Mouse (Mus musculus) heart, postnatal 0 days (tissue): Measurements from ENCODE around the gene Cd24a. TPM values are rescaled to one million over a fixed set of nuclear protein-coding genes. Genes with fewer than 3 reads are reported as not detected.

Experiments
- ATAC-seq: fragments of 200-750 bp; cut with Nextera tagmentation; 2 replicates; pipeline ENCODE4 v1.8.0; 2017; ENCODE audit warnings: low read depth, moderate number of reproducible peaks, moderate library complexity; ENCODE audit not compliant: insufficient read depth
- DNase-seq: peaks from one replicate; pipeline ENCODE4 v3.0.0-alpha.2; 2016; ENCODE audit warnings: low spot score
- H3K27ac ChIP-seq: fragments of 300-500 bp; sonication (generic); 2 replicates; pipeline ENCODE4 v1.5.1; 2014; ENCODE audit warnings: low read depth, mild to moderate bottlenecking
- H3K27me3 ChIP-seq: fragments of 300-500 bp; sonication (generic); 2 replicates; pipeline ENCODE4 v1.6.1; 2014; ENCODE audit warnings: low read length, mixed read lengths; ENCODE audit not compliant: control insufficient read depth, insufficient read depth
- H3K36me3 ChIP-seq: fragments of 300-500 bp; sonication (generic); replicated peaks from 2 replicates; pipeline ENCODE4 v1.6.1; 2014; ENCODE audit warnings: low read length, mixed read lengths; ENCODE audit not compliant: control insufficient read depth, insufficient read depth
- H3K4me1 ChIP-seq: fragments of 300-500 bp; sonication (generic); 2 replicates; pipeline ENCODE4 v1.6.1; 2014; ENCODE audit warnings: antibody characterized with exemption; ENCODE audit not compliant: control insufficient read depth, insufficient read depth
- H3K4me2 ChIP-seq: fragments of 300-500 bp; sonication (generic); 2 replicates; pipeline ENCODE4 v1.6.1; 2014; ENCODE audit warnings: low read depth, mild to moderate bottlenecking, low read length, moderate library complexity
- H3K4me3 ChIP-seq: fragments of 300-500 bp; sonication (generic); 2 replicates; pipeline ENCODE4 v1.5.1; 2014; ENCODE audit warnings: low read depth, low read length
- H3K9ac ChIP-seq: fragments of 300-500 bp; sonication (generic); replicated peaks from 2 replicates; pipeline ENCODE4 v1.6.1; 2014; ENCODE audit warnings: low read depth, low read length, mixed read lengths
- H3K9me3 ChIP-seq: fragments of 300-500 bp; sonication (generic); replicated peaks from 2 replicates; pipeline ENCODE4 v1.6.1; 2016; ENCODE audit warnings: low read length; ENCODE audit not compliant: control insufficient read depth
- CTCF ChIP-seq: IDR thresholded peaks from 2 replicates; pipeline ENCODE4 v1.5.1; 2016; ENCODE audit warnings: antibody characterized with exemption, control low read depth, low read depth
- EP300 ChIP-seq: IDR thresholded peaks from 2 replicates; pipeline ENCODE4 v1.6.1; 2016; ENCODE audit warnings: antibody characterized with exemption, low read depth
- WGBS: fragments of 180-500 bp; shearing (Covaris S2); extraction: QIAGEN DNeasy Blood & Tissue Kit; methylation state at CpG from one replicate; pipeline ENCODE4 v1.1.7; 2014; 5-methylcytosine and 5-hydroxymethylcytosine counted together
- polyA plus RNA-seq: library from polyadenylated mRNA; unstranded; fragments of >200 nt; fragmentation: Nextera tagmentation; extraction: Ambion mirVana; gene quantifications from 2 replicates; pipeline ENCODE4 v1.2.1, GENCODE M21; 2015
- total RNA-seq: library from RNA; depleted of rRNA; stranded (reverse); fragments of >200 nt; gene quantifications from 2 replicates; pipeline ENCODE4 v1.2.3, GENCODE M21; 2014; ENCODE audit warnings: low replicate concordance

Cd24a gene
- total and polyA plus RNA-seq, 2 experiments from 2014 or later: 32.9 to 62.2 TPM

- Histone ChIP-seq H3K9me3 (no peaks in the 10 kb centered on the region), H3K27ac (no peak overlapping the region), H3K4me2 (no peak overlapping the region), H3K4me3 (no peak overlapping the region), H3K4me1 (no peaks in the 10 kb centered on the region), H3K36me3 (no peaks in the 10 kb centered on the region), H3K27me3 (no peaks in the 10 kb centered on the region), H3K9ac (no peak overlapping the region)
- TF ChIP-seq EP300: no peak
- no peak for TF ChIP-seq CTCF
- 59% methylated on average over 10 of the region's 10 CpGs for WGBS
- ATAC-seq (no peak), DNase-seq (no peak)
These were observed 26.7 kb downstream of the Cd24a start for GRCm38 (mm10) chr10:43604687-43605250.

GRCm38 (mm10) chr10:43605901-43606300 lies 27.8 kb downstream of the Cd24a start:
- H3K4me1 ChIP-seq: no peaks in the 10 kb centered on the region

DNA sequence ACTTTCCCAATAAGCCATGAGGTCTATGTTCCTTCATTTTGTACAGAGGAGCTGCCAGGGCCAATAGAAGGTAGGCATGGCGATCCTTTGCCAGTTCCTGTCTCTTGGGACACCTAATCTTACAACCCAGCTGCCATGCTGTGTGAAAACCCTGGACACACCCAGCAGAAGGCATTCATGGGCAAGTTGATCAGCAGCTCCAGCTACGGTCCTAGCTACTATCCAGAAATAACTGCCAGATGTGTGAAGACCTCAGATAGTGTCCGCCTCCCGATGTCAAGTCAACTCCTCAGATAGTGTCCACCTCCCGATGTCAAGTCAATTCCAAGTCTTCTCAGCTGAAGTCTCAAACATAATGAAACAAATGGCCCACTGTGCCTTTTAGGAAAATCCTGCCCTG lies 31.4 kb downstream of the Cd24a start:
- Histone ChIP-seq H3K27me3 (no peaks in the 10 kb centered on the region), H3K4me1 (no peaks in the 10 kb centered on the region), H3K9ac (no peak overlapping the region), H3K4me3 (no peak overlapping the region), H3K36me3 (no peaks in the 10 kb centered on the region), H3K4me2 (no peak overlapping the region), H3K9me3 (no peaks in the 10 kb centered on the region), H3K27ac (no peak overlapping the region)
- no peak for TF ChIP-seq CTCF
- TF ChIP-seq EP300: no peak
- ATAC-seq: no peak
- 43% methylated on average over 5 of the region's 5 CpGs for WGBS
- DNase-seq: no peak

More at GRCm38 (mm10) chr10:43605901-43606300, 27.8 kb downstream of the Cd24a start:
- 72% methylated on average over 7 of the region's 7 CpGs for WGBS
- H3K27ac ChIP-seq: no peak overlapping the region
- H3K4me2 ChIP-seq: no peak overlapping the region
- H3K27me3 ChIP-seq: no peaks in the 10 kb centered on the region
- no peaks in the 10 kb centered on the region for H3K9me3 ChIP-seq
- no peak for ATAC-seq
- H3K4me3 ChIP-seq: no peak overlapping the region
- TF ChIP-seq CTCF (no peak), EP300 (no peak)
- DNase-seq: no peak
- H3K9ac ChIP-seq: no peak overlapping the region
- no peaks in the 10 kb centered on the region for H3K36me3 ChIP-seq

DNA sequence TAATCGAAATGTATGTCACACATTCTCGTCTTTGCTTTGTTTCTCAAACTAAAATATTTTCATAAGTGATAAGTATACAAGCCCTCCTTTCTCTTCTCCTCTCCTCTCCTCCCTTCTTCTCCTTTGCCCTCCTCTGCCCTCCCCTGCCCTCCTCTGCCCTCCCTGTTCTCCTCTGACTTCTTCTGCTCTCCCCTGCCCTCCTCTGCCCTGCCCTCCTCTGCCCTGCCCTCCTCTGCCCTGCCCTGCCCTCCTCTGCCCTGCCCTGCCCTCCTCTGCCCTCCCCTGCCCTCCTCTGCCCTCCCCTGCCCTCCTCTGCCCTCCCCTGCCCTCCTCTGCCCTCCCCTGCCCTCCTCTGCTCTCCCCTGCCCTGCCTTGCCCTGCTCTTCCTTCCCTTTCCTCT lies 31.9 kb downstream of the Cd24a start:
- Histone ChIP-seq H3K27me3 (no peaks in the 10 kb centered on the region), H3K9me3 (no peaks in the 10 kb centered on the region), H3K27ac (no peak overlapping the region), H3K4me1 (no peaks in the 10 kb centered on the region), H3K36me3 (no peaks in the 10 kb centered on the region), H3K4me2 (no peak overlapping the region), H3K4me3 (no peak overlapping the region), H3K9ac (no peak overlapping the region)
- ATAC-seq: no peak
- TF ChIP-seq CTCF (no peak), EP300 (no peak)
- no peak for DNase-seq
- WGBS: 81% methylated on average over 2 of the region's 2 CpGs

- DNase-seq: no peak
- H3K27ac ChIP-seq: no peak overlapping the region
These were observed 33.0 kb downstream of the Cd24a start for GRCm38 (mm10) chr10:43611081-43611480.

DNA sequence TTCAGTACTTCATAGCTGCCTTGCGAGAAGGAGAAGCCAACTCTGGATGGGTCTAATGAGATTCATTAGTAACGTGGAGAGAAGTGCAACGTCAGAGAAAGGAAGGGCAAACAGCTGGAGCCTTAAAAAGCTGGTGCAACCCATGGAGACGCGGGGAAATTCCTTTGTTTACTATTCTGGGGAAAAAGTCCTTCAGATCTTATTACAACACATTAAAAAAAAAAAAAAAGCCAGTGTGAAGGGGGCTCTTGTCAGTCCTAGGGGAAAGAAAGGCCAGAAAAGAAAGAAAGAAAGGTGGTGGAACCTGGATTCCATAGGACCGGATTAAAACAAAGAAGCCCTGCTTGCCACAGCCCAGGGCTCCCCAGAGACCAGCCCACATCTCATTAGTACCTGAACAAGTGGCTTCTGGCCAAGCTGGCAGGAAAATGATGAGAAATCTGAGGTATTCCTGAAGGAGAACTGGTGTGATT lies 41.0 kb downstream of the Cd24a start:
- H3K36me3 ChIP-seq: no peaks in the 10 kb centered on the region
- 18% methylated on average over 6 of the region's 6 CpGs for WGBS
- no peaks in the 10 kb centered on the region for H3K4me1 ChIP-seq
- H3K4me3 ChIP-seq: no peak overlapping the region
- H3K9ac ChIP-seq: no peak overlapping the region
- no peaks in the 10 kb centered on the region for H3K9me3 ChIP-seq
- ATAC-seq (no peak), DNase-seq (no peak)
- no peak overlapping the region for H3K27ac ChIP-seq
- TF ChIP-seq EP300: no peak
- no peak for TF ChIP-seq CTCF
- H3K4me2 ChIP-seq: no peak overlapping the region
- H3K27me3 ChIP-seq: no peaks in the 10 kb centered on the region

More at GRCm38 (mm10) chr10:43611081-43611480, 33.0 kb downstream of the Cd24a start:
- no peak for TF ChIP-seq CTCF
- TF ChIP-seq EP300: no peak
- no peaks in the 10 kb centered on the region for H3K27me3 ChIP-seq
- ATAC-seq: no peak
- H3K36me3 ChIP-seq: no peaks in the 10 kb centered on the region
- no peaks in the 10 kb centered on the region for H3K9me3 ChIP-seq
- H3K4me2 ChIP-seq: no peak overlapping the region
- H3K4me1 ChIP-seq: no peaks in the 10 kb centered on the region
- H3K9ac ChIP-seq: no peak overlapping the region
- no peak overlapping the region for H3K4me3 ChIP-seq
